Mouse (Mus musculus): ENCODE data around the gene Aox1. TPM values are rescaled to one million over a fixed set of nuclear protein-coding genes. Genes with fewer than 3 reads are reported as not detected.
"Not testable (repeated sequence)": the region's sequence is repeated elsewhere in the genome, so short reads cannot be mapped to it uniquely, and the experiment has no call there.

Gene Aox1
- polyA plus RNA-seq, 1 experiment from 2014 or later: 0.34 TPM

- H3K4me2 ChIP-seq (replicated peaks); H3K9me3 ChIP-seq (replicated peaks); H3K27me3 ChIP-seq; H3K4me3 ChIP-seq; H3K4me1 ChIP-seq; H3K36me3 ChIP-seq; H3K9ac ChIP-seq; ATAC-seq (ENCODE audit: low FRiP score); H3K27ac ChIP-seq: not testable (repeated sequence)
- WGBS: 96% methylated on average over 9 of the region's 9 CpGs
Observed at GRCm38 (mm10) chr1:58037306-58037705, 7.6 kb downstream of the Aox1 start.

GRCm38 (mm10) chr1:58045076-58045475 is 15.3 kb downstream of the Aox1 start:
- no peak overlapping the region for H3K4me2 ChIP-seq (replicated peaks)
- ATAC-seq (ENCODE audit: low FRiP score): no peak
- H3K9me3 ChIP-seq (replicated peaks): no peaks in the 10 kb centered on the region
- H3K36me3 ChIP-seq: no peaks in the 10 kb centered on the region
- 72% methylated on average over 3 of the region's 3 CpGs for WGBS
- no peak overlapping the region for H3K27ac ChIP-seq
- peaks cover 7% of the 10 kb centered on the region; the same call in 1 of the 2 replicates for H3K4me1 ChIP-seq
- no peak overlapping the region for H3K4me3 ChIP-seq
- H3K27me3 ChIP-seq: no peaks in the 10 kb centered on the region
- no peak overlapping the region for H3K9ac ChIP-seq

GRCm38 (mm10) chr1:58045546-58045945 is 15.8 kb downstream of the Aox1 start:
- H3K27me3 ChIP-seq: no peaks in the 10 kb centered on the region
- ATAC-seq (ENCODE audit: low FRiP score): no peak
- peaks cover 7% of the 10 kb centered on the region; the same call in 1 of the 2 replicates for H3K4me1 ChIP-seq
- H3K4me2 ChIP-seq (replicated peaks): no peak overlapping the region
- H3K9me3 ChIP-seq (replicated peaks): no peaks in the 10 kb centered on the region
- H3K36me3 ChIP-seq: no peaks in the 10 kb centered on the region
- 67% methylated on average over 5 of the region's 5 CpGs for whole genome bisulfite sequencing
- no peak overlapping the region for H3K9ac ChIP-seq
- H3K27ac ChIP-seq: no peak overlapping the region
- H3K4me3 ChIP-seq: no peak overlapping the region

DNA sequence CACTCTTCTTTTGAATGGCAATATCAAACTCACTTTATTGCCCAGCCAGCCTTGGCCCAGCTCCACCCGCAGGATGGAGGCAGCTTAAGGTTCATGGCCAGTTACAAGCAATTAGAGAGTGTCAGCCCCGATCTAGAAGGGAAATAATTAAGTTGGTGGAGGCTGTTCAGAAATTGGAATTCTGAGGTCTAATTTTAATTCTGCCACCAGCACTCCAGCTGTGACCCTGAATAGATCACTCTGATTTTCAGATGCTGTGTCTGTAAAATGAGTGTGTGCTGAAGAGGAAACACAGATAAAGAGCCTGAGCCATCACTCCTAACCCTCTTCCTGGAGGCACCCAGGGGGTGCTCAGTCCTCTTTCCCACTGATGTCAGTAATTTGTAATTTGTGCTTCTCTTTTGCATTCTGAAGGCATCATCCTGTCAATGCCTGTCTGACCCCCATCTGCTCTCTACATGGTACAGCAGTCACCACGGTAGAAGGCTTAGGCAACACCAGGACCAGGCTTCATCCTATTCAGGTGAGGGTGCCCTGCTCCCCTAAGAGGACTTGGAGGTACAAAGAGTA is 17.1 kb downstream of the Aox1 start:
- Histone ChIP-seq H3K4me1 (peaks cover 7% of the 10 kb centered on the region; the same call in 1 of the 2 replicates), H3K36me3 (no peaks in the 10 kb centered on the region), H3K9ac (no peak overlapping the region), H3K4me3 (no peak overlapping the region), H3K27ac (peak overlapping the region; percentile 45), H3K9me3 (replicated peaks) (no peaks in the 10 kb centered on the region), H3K27me3 (no peaks in the 10 kb centered on the region), H3K4me2 (replicated peaks) (no peak overlapping the region)
- peak; percentile 82 for ATAC-seq (ENCODE audit: low FRiP score)
- 62% methylated on average over 3 of the region's 3 CpGs for WGBS

DNA sequence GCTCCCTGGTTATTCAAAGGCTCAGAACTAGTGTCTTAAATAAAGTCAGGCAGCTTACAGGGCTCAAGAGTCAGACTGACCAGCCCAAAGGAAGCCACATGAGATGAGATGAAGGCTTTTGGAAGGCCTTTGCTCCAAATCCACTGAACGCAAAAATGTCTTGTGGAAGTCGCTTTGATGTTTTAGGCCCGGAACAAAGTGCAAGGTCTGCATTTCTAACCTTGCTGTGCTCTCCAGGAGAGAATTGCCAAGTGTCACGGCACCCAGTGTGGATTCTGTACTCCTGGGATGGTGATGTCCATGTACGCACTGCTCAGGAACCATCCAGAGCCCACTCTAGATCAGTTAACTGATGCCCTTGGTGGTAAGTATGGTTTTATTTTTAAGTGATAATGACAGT is 19.4 kb downstream of the Aox1 start:
- H3K4me1 ChIP-seq: peaks cover 7% of the 10 kb centered on the region; the same call in 1 of the 2 replicates
- H3K9me3 ChIP-seq (replicated peaks): no peaks in the 10 kb centered on the region
- H3K27me3 ChIP-seq: no peaks in the 10 kb centered on the region
- no peak overlapping the region for H3K9ac ChIP-seq
- 93% methylated on average over 5 of the region's 5 CpGs for WGBS
- no peaks in the 10 kb centered on the region for H3K36me3 ChIP-seq
- no peak overlapping the region for H3K4me3 ChIP-seq
- ATAC-seq (ENCODE audit: low FRiP score): no peak
- no peak overlapping the region for H3K27ac ChIP-seq
- H3K4me2 ChIP-seq (replicated peaks): no peak overlapping the region

DNA sequence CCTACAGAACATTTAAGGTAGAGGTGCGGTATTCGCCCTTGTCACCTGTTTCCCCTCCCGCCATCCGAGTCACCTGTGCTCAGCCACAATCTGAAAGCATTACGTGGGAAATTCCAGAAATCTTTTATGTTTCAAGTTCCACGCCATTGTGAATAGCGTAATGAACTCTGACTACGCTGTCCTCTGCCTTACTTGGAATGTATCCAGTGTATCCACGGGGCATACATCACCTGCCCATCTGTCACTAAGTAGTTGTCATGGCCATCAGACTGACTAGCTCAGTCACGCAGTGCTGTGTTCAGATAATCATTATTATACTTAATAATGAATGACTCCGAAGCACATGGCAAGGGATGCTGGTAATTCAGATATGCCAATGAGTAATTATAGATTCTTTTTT is 25.9 kb downstream of the Aox1 start:
- H3K27me3 ChIP-seq: no peaks in the 10 kb centered on the region
- WGBS: 84% methylated on average over 11 of the region's 11 CpGs
- H3K9me3 ChIP-seq (replicated peaks): no peaks in the 10 kb centered on the region
- H3K9ac ChIP-seq: no peak overlapping the region
- ATAC-seq (ENCODE audit: low FRiP score): no peak
- H3K27ac ChIP-seq: no peak overlapping the region
- H3K36me3 ChIP-seq: no peaks in the 10 kb centered on the region
- no peak overlapping the region for H3K4me3 ChIP-seq
- no peak overlapping the region for H3K4me2 ChIP-seq (replicated peaks)
- H3K4me1 ChIP-seq: peaks cover 4% of the 10 kb centered on the region; the same call in 1 of the 2 replicates

DNA sequence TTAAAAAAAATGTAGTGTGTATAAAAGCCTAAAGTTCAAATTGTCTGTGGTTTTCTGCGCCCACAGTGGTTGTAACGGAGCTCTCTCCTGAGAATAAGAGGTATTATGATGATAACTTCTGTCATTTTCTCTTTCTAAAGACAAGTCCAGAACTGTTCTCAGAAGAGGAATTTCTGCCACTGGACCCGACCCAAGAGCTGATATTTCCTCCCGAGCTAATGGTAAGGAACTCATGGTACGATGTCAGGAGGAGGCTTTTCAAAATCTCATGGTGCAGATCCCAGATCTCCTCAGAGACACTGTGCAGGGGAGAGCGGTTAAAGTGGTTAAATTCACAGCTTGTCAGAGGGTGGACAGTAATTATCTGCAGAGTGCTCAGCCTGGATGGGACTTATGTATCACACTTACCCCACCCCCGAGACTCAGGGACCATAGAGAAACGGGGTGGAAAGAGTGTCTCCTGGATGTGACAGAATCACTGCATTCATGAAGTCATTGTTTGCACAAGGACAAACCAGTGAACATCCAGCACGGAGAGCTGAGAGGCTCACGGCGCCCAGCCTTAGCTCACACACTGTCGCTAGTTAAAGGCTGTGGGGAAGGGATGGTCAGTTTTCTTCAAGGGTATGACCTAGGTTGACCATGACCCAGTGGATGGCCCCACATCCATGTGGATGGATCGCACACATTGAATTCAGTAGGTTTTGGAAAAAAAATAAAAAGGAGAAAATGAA is 26.5 kb downstream of the Aox1 start:
- Histone ChIP-seq H3K27me3 (no peaks in the 10 kb centered on the region), H3K4me3 (no peak overlapping the region), H3K4me2 (replicated peaks) (no peak overlapping the region), H3K36me3 (no peaks in the 10 kb centered on the region), H3K27ac (no peak overlapping the region), H3K4me1 (peaks cover 4% of the 10 kb centered on the region; the same call in 1 of the 2 replicates), H3K9ac (no peak overlapping the region), H3K9me3 (replicated peaks) (no peaks in the 10 kb centered on the region)
- 79% methylated on average over 13 of the region's 13 CpGs for WGBS
- ATAC-seq (ENCODE audit: low FRiP score): no peak

- H3K27me3 ChIP-seq: no peaks in the 10 kb centered on the region
- H3K27ac ChIP-seq: no peak overlapping the region
- H3K9me3 ChIP-seq (replicated peaks): no peaks in the 10 kb centered on the region
- H3K4me2 ChIP-seq (replicated peaks): no peak overlapping the region
- no peak overlapping the region for H3K9ac ChIP-seq
- no peak overlapping the region for H3K4me3 ChIP-seq
- peaks cover 4% of the 10 kb centered on the region; the same call in 1 of the 2 replicates for H3K4me1 ChIP-seq
- H3K36me3 ChIP-seq: no peaks in the 10 kb centered on the region
- 82% methylated on average over 11 of the region's 11 CpGs for WGBS
- no peak for ATAC-seq (ENCODE audit: low FRiP score)
Observed at GRCm38 (mm10) chr1:58056939-58057338, 27.2 kb downstream of the Aox1 start.

- Histone ChIP-seq H3K4me1 (peaks cover 4% of the 10 kb centered on the region; the same call in 1 of the 2 replicates), H3K36me3 (no peaks in the 10 kb centered on the region), H3K9me3 (replicated peaks) (no peaks in the 10 kb centered on the region), H3K9ac (no peak overlapping the region), H3K4me2 (replicated peaks) (no peak overlapping the region), H3K4me3 (no peak overlapping the region), H3K27ac (no peak overlapping the region), H3K27me3 (no peaks in the 10 kb centered on the region)
- no peak for ATAC-seq (ENCODE audit: low FRiP score)
- 88% methylated on average over 4 of the region's 4 CpGs for WGBS
Observed at GRCm38 (mm10) chr1:58058846-58059245, 29.1 kb downstream of the Aox1 start.

- Histone ChIP-seq H3K36me3 (no peaks in the 10 kb centered on the region), H3K27ac (no peak overlapping the region), H3K9me3 (replicated peaks) (no peaks in the 10 kb centered on the region), H3K4me2 (replicated peaks) (no peak overlapping the region), H3K27me3 (no peaks in the 10 kb centered on the region), H3K9ac (no peak overlapping the region), H3K4me1 (no peaks in the 10 kb centered on the region), H3K4me3 (no peak overlapping the region)
- WGBS: 85% methylated on average over 7 of the region's 7 CpGs
- no peak for ATAC-seq (ENCODE audit: low FRiP score)
Observed at GRCm38 (mm10) chr1:58062131-58062530, 32.4 kb downstream of the Aox1 start.

DNA sequence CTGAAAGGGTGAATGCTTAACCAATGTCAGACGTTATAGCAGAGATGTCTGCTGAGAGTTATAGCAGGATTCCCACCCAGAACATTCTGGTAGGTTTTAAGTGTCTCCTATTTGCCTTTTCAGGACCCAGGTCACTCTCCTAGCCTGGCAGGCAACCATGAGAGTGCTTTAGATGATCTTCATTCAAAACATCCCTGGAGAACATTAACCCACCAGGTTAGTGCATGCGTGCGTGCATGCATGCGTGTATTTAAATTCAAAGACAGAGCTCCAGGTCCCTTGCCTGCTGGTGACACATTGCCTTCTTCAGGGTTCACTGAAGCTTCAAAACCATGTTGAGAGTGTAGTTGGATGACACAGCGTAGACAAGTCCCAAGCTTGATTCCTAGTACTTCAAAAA is 35.4 kb downstream of the Aox1 start:
- Histone ChIP-seq H3K4me3 (no peak overlapping the region), H3K27me3 (no peaks in the 10 kb centered on the region), H3K9me3 (replicated peaks) (no peaks in the 10 kb centered on the region), H3K36me3 (no peaks in the 10 kb centered on the region), H3K4me2 (replicated peaks) (no peak overlapping the region), H3K9ac (no peak overlapping the region), H3K27ac (no peak overlapping the region), H3K4me1 (no peaks in the 10 kb centered on the region)
- ATAC-seq (ENCODE audit: low FRiP score): no peak
- WGBS: 90% methylated on average over 5 of the region's 5 CpGs

DNA sequence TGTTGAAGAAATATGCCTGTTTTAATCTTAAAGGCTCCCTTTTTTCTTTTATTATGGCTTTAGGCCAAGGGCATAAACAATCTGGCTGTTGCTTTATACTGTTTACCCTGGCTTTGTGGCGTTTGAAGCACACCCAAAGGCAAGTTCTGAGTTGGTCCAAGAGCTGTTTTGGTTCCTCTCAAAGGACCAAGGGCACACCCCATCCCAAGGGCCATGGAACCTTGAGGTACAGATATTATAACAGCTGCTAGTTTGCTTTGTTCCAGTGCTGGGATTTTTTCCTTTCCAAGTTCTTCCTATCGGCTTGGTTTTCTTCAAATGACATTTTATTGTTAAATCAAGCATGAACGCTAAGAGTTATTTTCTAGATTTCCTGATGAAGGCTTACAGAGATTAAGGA is 35.9 kb downstream of the Aox1 start:
- H3K4me2 ChIP-seq (replicated peaks): no peak overlapping the region
- no peak overlapping the region for H3K4me3 ChIP-seq
- H3K27ac ChIP-seq: no peak overlapping the region
- H3K4me1 ChIP-seq: no peaks in the 10 kb centered on the region
- ATAC-seq (ENCODE audit: low FRiP score): no peak
- H3K27me3 ChIP-seq: no peaks in the 10 kb centered on the region
- no peaks in the 10 kb centered on the region for H3K36me3 ChIP-seq
- H3K9ac ChIP-seq: no peak overlapping the region
- H3K9me3 ChIP-seq (replicated peaks): no peaks in the 10 kb centered on the region
- 79% methylated on average over 3 of the region's 3 CpGs for WGBS

DNA sequence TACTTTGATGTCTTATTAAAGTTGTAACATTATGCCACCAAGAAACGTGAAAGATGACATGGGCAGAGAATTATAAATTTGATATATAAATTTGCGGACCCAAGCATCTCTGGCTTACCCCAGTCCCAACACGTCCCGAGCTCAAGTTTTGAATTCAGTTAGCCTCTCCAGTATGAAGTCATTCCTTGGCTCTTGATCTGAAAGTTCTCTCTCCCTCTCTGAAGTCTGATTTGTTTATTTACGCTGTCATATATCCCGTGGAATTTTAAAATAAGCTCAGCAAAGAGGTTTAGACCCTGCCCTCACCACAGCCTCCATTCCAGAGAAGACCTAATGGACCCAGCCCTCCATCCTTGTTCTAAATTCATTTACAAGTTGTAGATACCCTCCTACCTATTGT is 39.5 kb downstream of the Aox1 start:
- Histone ChIP-seq H3K36me3 (no peaks in the 10 kb centered on the region), H3K4me2 (replicated peaks) (no peak overlapping the region), H3K27me3 (no peaks in the 10 kb centered on the region), H3K9me3 (replicated peaks) (no peaks in the 10 kb centered on the region), H3K4me3 (no peak overlapping the region), H3K27ac (no peak overlapping the region), H3K4me1 (peaks cover 8% of the 10 kb centered on the region; the same call in 1 of the 2 replicates), H3K9ac (no peak overlapping the region)
- 90% methylated on average over 6 of the region's 6 CpGs for WGBS
- ATAC-seq (ENCODE audit: low FRiP score): no peak

Data from hindbrain, embryonic 12.5 days (tissue).